Mouse (Mus musculus) liver, postnatal 0 days (tissue): Measurements from ENCODE around the gene Pex14. TPM values are rescaled to one million over a fixed set of nuclear protein-coding genes. Genes with fewer than 3 reads are reported as not detected.
A peak's percentile ranks its signal among the peaks of the same experiment; 100 is the strongest.

Experiments used
- ATAC-seq: fragments of 200-750 bp; cut with Nextera tagmentation; 2 replicates; pipeline ENCODE4 v1.8.0; 2017; ENCODE audit warnings: mild to moderate bottlenecking, moderate library complexity
- DNase-seq: peaks from one replicate; pipeline ENCODE4 v3.0.0-alpha.2; 2016
- H3K27ac ChIP-seq: fragments of 300-500 bp; sonication (generic); 2 replicates; pipeline ENCODE4 v1.5.1; 2014; ENCODE audit warnings: antibody characterized with exemption, moderate library complexity, mild to moderate bottlenecking, low read depth
- H3K27me3 ChIP-seq: fragments of 300-500 bp; sonication (generic); 2 replicates; pipeline ENCODE4 v1.6.1; 2014; ENCODE audit warnings: low read length, control low read depth, mixed read lengths; ENCODE audit not compliant: insufficient read depth
- H3K36me3 ChIP-seq: fragments of 300-500 bp; sonication (generic); replicated peaks from 2 replicates; pipeline ENCODE4 v1.6.1; 2014; ENCODE audit warnings: mild to moderate bottlenecking, control low read depth, low read length, moderate library complexity, mixed read lengths; ENCODE audit not compliant: insufficient read depth
- H3K4me1 ChIP-seq: fragments of 300-500 bp; sonication (generic); 2 replicates; pipeline ENCODE4 v1.6.1; 2014; ENCODE audit warnings: antibody characterized with exemption, mild to moderate bottlenecking, control low read depth; ENCODE audit not compliant: insufficient read depth
- H3K4me2 ChIP-seq: fragments of 300-500 bp; sonication (generic); 2 replicates; pipeline ENCODE4 v1.6.1; 2014; ENCODE audit warnings: low read depth, mild to moderate bottlenecking, low read length, moderate library complexity, mixed read lengths
- H3K4me3 ChIP-seq: fragments of 300-500 bp; sonication (generic); 2 replicates; pipeline ENCODE4 v1.5.1; 2014; ENCODE audit warnings: low read depth, low read length
- H3K9ac ChIP-seq: fragments of 300-500 bp; sonication (generic); replicated peaks from 2 replicates; pipeline ENCODE4 v1.6.1; 2014; ENCODE audit warnings: mild to moderate bottlenecking, moderate library complexity
- H3K9me3 ChIP-seq: fragments of 300-500 bp; sonication (generic); 2 replicates; pipeline ENCODE4 v1.6.1; 2016; ENCODE audit warnings: mild to moderate bottlenecking, control low read depth, low read length, mixed read lengths
- CTCF ChIP-seq: sonication (generic); IDR thresholded peaks from 2 replicates; pipeline ENCODE4 v1.5.1; 2016; ENCODE audit warnings: antibody characterized with exemption, low read depth
- EP300 ChIP-seq: IDR thresholded peaks from 2 replicates; pipeline ENCODE4 v1.6.1; 2016; ENCODE audit warnings: antibody characterized with exemption, low read depth, mild to moderate bottlenecking
- WGBS: fragments of 180-500 bp; shearing (Covaris S2); extraction: QIAGEN DNeasy Blood & Tissue Kit; methylation state at CpG from one replicate; pipeline ENCODE4 v1.1.7; 2014; ENCODE audit not compliant: insufficient replicate concordance; 5-methylcytosine and 5-hydroxymethylcytosine counted together
- polyA plus RNA-seq: library from polyadenylated mRNA; unstranded; fragments of >200 nt; fragmentation: Nextera tagmentation; extraction: Ambion mirVana; gene quantifications from 2 replicates; pipeline ENCODE4 v1.2.1, GENCODE M21; 2015

The Pex14 gene
- polyA plus RNA-seq, 1 experiment from 2014 or later, result 53.6 TPM

DNA sequence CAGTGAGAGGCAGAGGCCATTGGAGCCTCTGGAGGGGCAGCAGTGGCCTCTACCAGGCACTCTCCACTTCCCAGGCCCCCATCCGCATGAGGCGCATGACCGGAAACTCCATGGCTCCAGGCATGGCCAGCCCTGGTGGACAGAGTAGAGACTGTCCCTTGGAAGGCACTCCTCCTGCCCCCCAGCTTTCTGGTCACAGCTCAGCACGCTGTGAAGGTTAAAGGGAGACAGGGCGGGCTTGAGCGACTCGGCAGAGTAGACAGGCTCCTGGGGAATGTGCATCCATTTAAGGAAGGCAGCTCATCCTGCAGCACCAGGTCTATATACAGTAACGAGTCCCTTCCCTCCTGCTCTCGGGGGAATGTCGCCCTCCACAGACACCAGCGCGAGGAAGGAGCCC, 139.7 kb downstream of the Pex14 start:
- Histone ChIP-seq H3K9me3 (no peaks in the 10 kb centered on the region), H3K27me3 (no peaks in the 10 kb centered on the region), H3K9ac (no peak overlapping the region), H3K4me2 (no peak overlapping the region), H3K36me3 (peaks cover 10% of the 10 kb centered on the region), H3K4me3 (no peak overlapping the region), H3K27ac (no peak overlapping the region), H3K4me1 (0 out of 2 replicates have a peak, but pooled peaks cover 2% of the 10 kb centered on the region)
- no peak for TF ChIP-seq CTCF
- no peak for TF ChIP-seq EP300
- WGBS, result 88% methylated on average over 12 of the region's 12 CpGs
- DNase-seq, result no peak
- no peak for ATAC-seq

DNA sequence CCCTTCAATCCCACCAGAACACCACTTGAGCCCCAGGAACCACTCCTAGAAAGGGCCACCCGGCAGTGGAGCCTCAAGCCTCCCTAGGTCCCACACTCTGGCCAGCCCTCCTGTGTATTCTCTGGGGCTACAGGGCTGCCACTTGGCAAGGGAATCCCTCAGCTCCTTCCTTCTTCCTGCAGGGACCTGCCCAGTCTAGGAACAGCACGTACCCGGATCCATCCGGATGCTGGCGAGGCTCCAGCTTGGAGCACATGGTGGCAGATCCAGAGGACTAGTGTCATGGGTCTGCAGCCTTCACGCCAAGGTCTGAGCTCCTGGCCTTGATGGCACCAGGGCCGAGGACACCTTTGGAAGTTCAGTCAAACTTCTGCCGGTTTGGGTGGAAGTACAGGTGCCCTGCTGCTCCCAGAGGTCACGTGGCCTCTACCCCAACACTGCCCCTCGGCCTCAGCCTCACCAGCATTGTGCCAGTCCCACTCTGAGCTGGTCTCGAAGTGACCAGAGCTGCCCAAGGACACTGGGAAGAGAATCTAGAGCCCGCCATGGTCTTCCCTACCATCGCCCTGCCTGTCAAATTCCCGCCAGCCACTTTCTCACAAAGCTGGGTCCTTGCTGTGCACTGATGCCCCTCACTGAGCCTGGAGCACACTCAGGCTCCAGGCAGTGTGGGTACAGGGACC, 144.4 kb downstream of the Pex14 start:
- Histone ChIP-seq H3K4me2 (no peak overlapping the region), H3K27me3 (peaks cover 19% of the 10 kb centered on the region), H3K4me1 (peaks cover 8% of the 10 kb centered on the region; the same call in 1 of the 2 replicates), H3K9ac (no peak overlapping the region), H3K4me3 (no peak overlapping the region), H3K9me3 (no peaks in the 10 kb centered on the region), H3K36me3 (peaks cover 5% of the 10 kb centered on the region; the same call in 1 of the 2 replicates), H3K27ac (no peak overlapping the region)
- TF ChIP-seq EP300 (no peak), CTCF (no peak)
- ATAC-seq (no peak; the same call in 1 of the 2 replicates), DNase-seq (no peak)
- 75% methylated on average over 14 of the region's 14 CpGs for WGBS

DNA sequence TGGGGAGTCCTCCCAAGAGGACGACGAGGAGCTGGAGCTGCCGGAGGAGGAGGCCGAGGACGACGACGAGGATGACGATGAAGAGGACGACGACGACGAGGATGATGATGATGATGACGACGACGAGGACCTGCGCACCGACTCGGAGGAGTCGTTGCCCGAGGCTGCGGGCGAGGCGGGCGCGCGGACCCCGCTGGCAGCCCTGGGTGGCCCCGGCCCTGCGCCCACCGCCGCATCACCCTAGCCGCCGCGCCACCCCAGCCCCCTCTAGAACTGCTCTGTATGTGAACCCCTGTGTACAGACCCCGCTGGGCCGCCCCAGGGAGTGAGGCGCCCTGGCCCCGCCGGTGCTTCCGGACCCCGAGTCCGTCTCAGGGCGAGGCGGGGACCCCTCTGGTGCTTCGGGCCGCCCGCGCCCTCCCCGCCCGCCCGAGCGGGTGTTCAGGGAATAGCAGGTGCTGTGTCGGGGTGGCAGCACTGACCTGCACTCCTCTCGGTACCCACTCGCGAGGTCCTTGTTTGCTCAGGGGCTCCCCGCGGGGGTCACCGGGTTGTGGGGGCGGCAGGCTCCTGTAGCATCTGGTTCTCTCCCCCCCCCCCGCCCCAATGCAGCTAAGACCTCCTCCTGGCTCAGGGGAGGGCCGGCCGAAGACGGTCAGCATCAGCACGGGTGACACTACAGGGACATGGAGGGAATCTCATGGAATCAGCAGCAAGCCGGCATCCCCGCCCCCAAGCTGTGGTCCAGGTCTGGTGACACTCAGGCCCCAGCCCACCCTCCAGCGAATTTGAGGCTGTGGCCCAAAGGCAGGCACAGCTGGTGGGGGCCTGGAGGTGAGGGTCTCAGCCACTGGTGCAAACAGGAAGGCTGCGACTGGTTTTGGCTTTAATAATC, 147.1 kb downstream of the Pex14 start:
- Histone ChIP-seq H3K27me3 (peaks cover 19% of the 10 kb centered on the region), H3K9me3 (no peaks in the 10 kb centered on the region), H3K36me3 (no peaks in the 10 kb centered on the region), H3K4me3 (peak overlapping the region; percentile 19; the same call in 1 of the 2 replicates), H3K9ac (no peak overlapping the region), H3K27ac (no peak overlapping the region), H3K4me1 (peaks cover 8% of the 10 kb centered on the region; the same call in 1 of the 2 replicates), H3K4me2 (peak overlapping the region; percentile 55)
- DNase-seq, result no peak
- no peak for TF ChIP-seq EP300
- TF ChIP-seq CTCF, result no peak
- 15% methylated on average over 61 of the region's 69 CpGs for WGBS
- no peak for ATAC-seq

DNA sequence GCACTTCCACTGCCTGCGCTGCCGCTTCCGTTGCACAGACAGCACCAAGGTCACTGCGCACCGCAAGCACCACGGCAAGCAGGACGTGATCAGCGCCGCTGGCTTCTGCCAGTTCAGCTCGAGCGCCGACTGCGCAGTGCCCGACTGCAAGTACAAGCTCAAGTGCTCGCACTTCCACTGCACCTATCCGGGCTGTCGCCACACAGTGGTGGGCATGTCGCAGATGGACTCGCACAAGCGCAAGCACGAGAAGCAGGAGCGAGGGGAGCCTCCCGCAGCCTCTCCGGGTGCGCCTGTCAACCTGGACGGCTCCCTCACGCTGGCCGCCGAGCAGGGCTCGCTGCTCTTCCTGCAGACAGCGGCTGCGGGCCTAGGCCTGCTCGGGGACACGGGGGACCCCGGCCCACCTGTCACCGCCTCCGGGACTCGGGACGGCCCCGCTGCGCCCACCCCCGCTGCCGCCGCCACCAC, 147.8 kb downstream of the Pex14 start:
- H3K4me2 ChIP-seq, result peak overlapping the region; percentile 55
- H3K4me1 ChIP-seq, result peaks cover 8% of the 10 kb centered on the region; the same call in 1 of the 2 replicates
- WGBS, result 20% methylated on average over 44 of the region's 44 CpGs
- no peak for TF ChIP-seq EP300
- TF ChIP-seq CTCF, result 0 out of 2 replicates have a peak, but pooled peaks have one; percentile 4
- ATAC-seq (no peak), DNase-seq (no peak)
- no peak overlapping the region for H3K27ac ChIP-seq
- no peaks in the 10 kb centered on the region for H3K9me3 ChIP-seq
- H3K36me3 ChIP-seq, result no peaks in the 10 kb centered on the region
- H3K4me3 ChIP-seq, result peak overlapping the region; percentile 19; the same call in 1 of the 2 replicates
- no peak overlapping the region for H3K9ac ChIP-seq
- H3K27me3 ChIP-seq, result peaks cover 19% of the 10 kb centered on the region

DNA sequence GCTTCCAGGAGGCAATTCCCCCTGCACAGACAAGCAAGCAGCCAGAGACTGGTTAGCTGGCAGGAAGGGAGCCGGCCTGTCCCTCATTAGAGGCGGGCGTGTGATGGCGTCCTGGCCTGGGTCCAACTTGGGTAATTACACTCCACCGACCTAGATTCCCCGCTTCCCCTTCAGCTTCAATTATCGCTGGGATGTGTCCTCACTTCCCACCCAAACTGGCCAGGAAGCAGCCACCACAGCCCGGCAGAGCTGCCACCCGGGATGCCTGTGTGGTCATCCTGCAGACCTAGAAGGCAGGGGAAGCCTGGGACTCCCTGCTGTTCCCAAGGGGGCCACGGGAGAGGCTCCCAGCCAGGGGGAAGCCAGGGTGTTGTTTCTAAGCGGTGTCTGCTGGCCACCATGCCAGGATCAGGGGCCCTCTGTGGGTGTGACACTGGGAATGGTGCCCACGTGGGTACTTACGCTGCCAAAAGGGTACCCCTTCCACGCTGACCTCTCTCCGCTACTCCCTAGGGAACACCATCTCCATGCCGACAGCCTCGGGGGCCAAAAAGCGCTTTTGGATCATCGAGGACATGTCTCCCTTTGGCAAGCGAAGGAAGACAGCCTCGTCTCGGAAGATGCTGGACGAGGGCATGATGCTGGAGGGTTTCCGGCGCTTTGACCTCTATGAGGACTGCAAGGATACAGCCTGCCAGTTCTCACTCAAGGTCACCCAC, 148.6 kb downstream of the Pex14 start:
- Histone ChIP-seq H3K36me3 (no peaks in the 10 kb centered on the region), H3K4me3 (no peak overlapping the region), H3K27me3 (peaks cover 19% of the 10 kb centered on the region), H3K9me3 (no peaks in the 10 kb centered on the region), H3K9ac (no peak overlapping the region), H3K27ac (no peak overlapping the region), H3K4me1 (peaks cover 8% of the 10 kb centered on the region; the same call in 1 of the 2 replicates), H3K4me2 (no peak overlapping the region)
- no peak for DNase-seq
- 61% methylated on average over 25 of the region's 25 CpGs for WGBS
- no peak for ATAC-seq
- no peak for TF ChIP-seq EP300
- no peak for TF ChIP-seq CTCF

DNA sequence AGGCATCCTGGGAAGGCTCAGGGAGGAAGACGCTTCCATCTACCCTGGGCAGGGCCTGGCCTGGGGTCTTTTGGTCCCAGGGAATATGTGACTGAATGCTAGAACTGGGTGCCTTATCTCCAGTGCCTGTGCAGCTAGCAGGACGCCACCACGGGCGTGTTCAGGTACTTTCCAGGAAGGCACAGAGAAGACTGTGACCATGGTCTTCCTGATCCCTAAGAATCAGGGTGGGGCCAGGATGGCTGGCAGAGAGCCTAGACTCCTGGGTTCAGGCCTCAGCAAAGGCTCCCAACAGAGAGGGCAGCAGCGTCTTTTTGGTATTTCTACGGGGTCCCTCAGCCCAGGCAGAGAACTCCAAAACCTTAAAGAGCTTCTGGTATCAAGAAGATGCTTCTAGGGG, 149.2 kb downstream of the Pex14 start:
- Histone ChIP-seq H3K4me1 (peaks cover 6% of the 10 kb centered on the region; the same call in 1 of the 2 replicates), H3K27me3 (peaks cover 19% of the 10 kb centered on the region), H3K4me3 (no peak overlapping the region), H3K9me3 (no peaks in the 10 kb centered on the region), H3K27ac (no peak overlapping the region), H3K9ac (no peak overlapping the region), H3K4me2 (no peak overlapping the region), H3K36me3 (no peaks in the 10 kb centered on the region)
- no peak for DNase-seq
- WGBS, result 63% methylated on average over 6 of the region's 6 CpGs
- no peak for ATAC-seq
- no peak for TF ChIP-seq EP300
- no peak for TF ChIP-seq CTCF
